Mouse (Mus musculus): ENCODE data around the gene Gch1. TPM values are rescaled to one million over a fixed set of nuclear protein-coding genes. Genes with fewer than 3 reads are reported as not detected.
"Not testable (repeated sequence)": the region's sequence is repeated elsewhere in the genome, so short reads cannot be mapped to it uniquely, and the experiment has no call there.

Gene Gch1
- polyA plus RNA-seq, 1 experiment from 2014 or later, result 1.3 TPM

DNA sequence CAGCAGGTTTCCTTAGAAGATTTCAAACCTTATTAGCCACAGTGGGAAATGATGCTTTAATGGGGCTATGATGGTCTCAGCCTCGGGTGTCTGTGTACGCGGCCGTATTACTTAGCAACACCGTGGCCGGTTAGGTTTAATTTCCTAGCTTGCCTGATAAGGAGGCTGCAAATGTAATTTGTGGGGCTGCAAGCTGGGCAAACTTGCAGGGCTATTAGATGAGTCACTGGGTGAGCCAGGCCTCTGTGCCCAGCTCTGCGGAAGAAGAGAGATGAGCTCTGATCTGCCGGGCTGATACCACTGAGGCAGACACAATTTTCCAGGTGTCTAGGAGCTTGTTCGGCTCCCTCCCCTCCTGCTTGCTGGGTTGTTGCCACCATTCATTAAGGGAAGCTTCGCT lies 55.3 kb downstream of the Gch1 start:
- H3K27me3 ChIP-seq (ENCODE audit: control insufficient read depth, insufficient read depth, low read length), result no peaks in the 10 kb centered on the region
- H3K4me2 ChIP-seq (ENCODE audit: low read depth, severe bottlenecking), result no peak overlapping the region
- H3K9ac ChIP-seq (ENCODE audit: low read length), result no peak overlapping the region
- WGBS, result 64% methylated on average over 10 of the region's 10 CpGs
- H3K27ac ChIP-seq (replicated peaks; ENCODE audit: low read depth, low read length), result no peak overlapping the region
- H3K9me3 ChIP-seq (ENCODE audit: control insufficient read depth, low read length), result no peaks in the 10 kb centered on the region
- H3K4me1 ChIP-seq (ENCODE audit: control insufficient read depth, insufficient read depth, low read length), result no peaks in the 10 kb centered on the region
- DNase-seq (ENCODE audit: low spot score) (no peak), ATAC-seq (ENCODE audit: insufficient number of reproducible peaks, low FRiP score, low TSS enrichment, low read depth) (no peak)
- no peak overlapping the region for H3K4me3 ChIP-seq (ENCODE audit: low read depth, low read length)
- H3K36me3 ChIP-seq (ENCODE audit: control insufficient read depth, insufficient read depth, low read length), result no peaks in the 10 kb centered on the region

DNA sequence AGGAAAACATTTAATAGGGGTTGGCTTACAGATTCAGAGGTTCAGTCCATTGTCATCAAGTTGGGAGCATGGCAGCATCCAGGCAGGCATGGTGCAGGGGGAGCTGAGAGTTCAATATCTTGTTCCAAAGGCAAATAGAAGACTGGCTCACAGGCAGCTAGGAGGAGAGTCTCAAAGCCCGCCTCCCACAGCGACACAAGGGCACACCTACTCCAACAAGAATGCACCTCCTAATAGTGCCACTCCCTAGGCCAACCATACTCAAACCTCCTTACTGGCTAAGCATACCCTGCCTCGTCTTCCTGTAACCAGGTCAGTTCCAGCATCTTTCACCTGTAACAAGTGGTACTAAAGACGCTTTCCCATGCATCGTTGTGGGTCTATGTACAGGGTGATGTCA lies 61.2 kb downstream of the Gch1 start:
- Histone ChIP-seq H3K4me1 (ENCODE audit: control insufficient read depth, insufficient read depth, low read length) (no peaks in the 10 kb centered on the region), H3K9me3 (ENCODE audit: control insufficient read depth, low read length) (no peaks in the 10 kb centered on the region), H3K27ac (replicated peaks; ENCODE audit: low read depth, low read length) (no peak overlapping the region), H3K36me3 (ENCODE audit: control insufficient read depth, insufficient read depth, low read length) (no peaks in the 10 kb centered on the region), H3K9ac (ENCODE audit: low read length) (no peak overlapping the region), H3K4me2 (ENCODE audit: low read depth, severe bottlenecking) (no peak overlapping the region), H3K27me3 (ENCODE audit: control insufficient read depth, insufficient read depth, low read length) (no peaks in the 10 kb centered on the region), H3K4me3 (ENCODE audit: low read depth, low read length) (no peak overlapping the region)
- DNase-seq (ENCODE audit: low spot score), result no peak
- 89% methylated on average over 5 of the region's 5 CpGs for WGBS
- no peak for ATAC-seq (ENCODE audit: insufficient number of reproducible peaks, low FRiP score, low TSS enrichment, low read depth)

DNA sequence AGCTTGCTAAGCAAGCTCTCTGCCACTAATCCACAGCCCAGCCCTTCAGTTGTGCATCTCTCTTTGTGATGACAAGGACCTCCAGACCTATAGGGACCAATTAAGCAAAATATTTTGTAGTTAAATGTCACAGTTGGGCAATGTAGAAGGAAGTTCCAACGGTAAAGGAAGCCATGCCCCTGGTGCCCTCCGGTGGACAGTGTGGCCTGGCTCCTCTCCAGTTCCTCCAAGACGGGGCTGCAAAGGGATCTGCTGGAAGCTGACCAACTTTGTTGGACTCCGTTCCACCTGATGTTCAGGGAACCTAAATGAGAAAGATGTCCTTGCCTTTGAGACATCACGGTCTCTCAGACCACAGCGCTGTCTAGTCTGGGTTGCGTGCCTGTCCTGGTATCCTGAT lies 71.7 kb downstream of the Gch1 start:
- H3K4me3 ChIP-seq (ENCODE audit: low read depth, low read length), result no peak overlapping the region
- H3K36me3 ChIP-seq (ENCODE audit: control insufficient read depth, insufficient read depth, low read length), result no peaks in the 10 kb centered on the region
- ATAC-seq (ENCODE audit: insufficient number of reproducible peaks, low FRiP score, low TSS enrichment, low read depth) (no peak), DNase-seq (ENCODE audit: low spot score) (no peak)
- WGBS, result 79% methylated on average over 7 of the region's 7 CpGs
- H3K27ac ChIP-seq (replicated peaks; ENCODE audit: low read depth, low read length), result no peak overlapping the region
- no peaks in the 10 kb centered on the region for H3K4me1 ChIP-seq (ENCODE audit: control insufficient read depth, insufficient read depth, low read length)
- no peaks in the 10 kb centered on the region for H3K9me3 ChIP-seq (ENCODE audit: control insufficient read depth, low read length)
- no peak overlapping the region for H3K4me2 ChIP-seq (ENCODE audit: low read depth, severe bottlenecking)
- H3K27me3 ChIP-seq (ENCODE audit: control insufficient read depth, insufficient read depth, low read length), result no peaks in the 10 kb centered on the region
- no peak overlapping the region for H3K9ac ChIP-seq (ENCODE audit: low read length)

DNA sequence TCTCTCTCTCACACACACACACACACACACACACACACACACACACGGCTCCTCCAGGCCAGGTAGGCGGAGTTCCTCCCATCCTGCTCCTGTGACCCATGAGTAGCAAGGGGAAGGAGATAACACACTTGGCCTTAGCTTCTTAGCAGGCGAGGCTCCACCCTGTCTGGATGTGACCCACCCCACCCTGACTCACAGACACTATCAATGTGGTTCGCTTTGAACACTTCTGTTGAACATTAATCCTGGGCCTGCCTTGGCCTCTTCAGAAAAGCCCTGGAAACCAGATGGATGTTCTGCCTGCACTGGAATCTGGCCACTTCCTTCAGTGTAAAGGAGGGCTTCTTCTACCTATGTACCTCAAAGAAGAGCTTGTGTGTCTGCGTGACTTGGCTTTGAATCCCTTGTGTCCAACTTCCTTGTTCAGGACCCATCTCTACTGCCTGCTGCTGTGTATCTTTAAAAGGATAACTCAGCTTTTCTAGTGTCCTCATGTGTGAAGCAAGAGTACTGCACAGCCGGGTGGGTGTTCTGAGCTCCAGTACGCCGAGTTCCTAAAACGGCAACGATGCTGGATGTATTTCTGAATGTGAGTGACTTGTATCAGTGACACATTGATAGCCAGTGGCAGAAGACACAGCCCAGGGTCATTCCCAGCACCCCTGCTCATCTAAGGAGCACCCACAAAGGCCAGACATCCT lies 73.0 kb downstream of the Gch1 start:
- no peak for DNase-seq (ENCODE audit: low spot score)
- H3K27ac ChIP-seq (replicated peaks; ENCODE audit: low read depth, low read length), result no peak overlapping the region
- no peak for ATAC-seq (ENCODE audit: insufficient number of reproducible peaks, low FRiP score, low TSS enrichment, low read depth)
- no peaks in the 10 kb centered on the region for H3K4me1 ChIP-seq (ENCODE audit: control insufficient read depth, insufficient read depth, low read length)
- no peaks in the 10 kb centered on the region for H3K27me3 ChIP-seq (ENCODE audit: control insufficient read depth, insufficient read depth, low read length)
- 80% methylated on average over 10 of the region's 10 CpGs for WGBS
- H3K36me3 ChIP-seq (ENCODE audit: control insufficient read depth, insufficient read depth, low read length), result no peaks in the 10 kb centered on the region
- H3K9me3 ChIP-seq (ENCODE audit: control insufficient read depth, low read length), result no peaks in the 10 kb centered on the region
- no peak overlapping the region for H3K4me2 ChIP-seq (ENCODE audit: low read depth, severe bottlenecking)
- H3K9ac ChIP-seq (ENCODE audit: low read length), result no peak overlapping the region
- no peak overlapping the region for H3K4me3 ChIP-seq (ENCODE audit: low read depth, low read length)

DNA sequence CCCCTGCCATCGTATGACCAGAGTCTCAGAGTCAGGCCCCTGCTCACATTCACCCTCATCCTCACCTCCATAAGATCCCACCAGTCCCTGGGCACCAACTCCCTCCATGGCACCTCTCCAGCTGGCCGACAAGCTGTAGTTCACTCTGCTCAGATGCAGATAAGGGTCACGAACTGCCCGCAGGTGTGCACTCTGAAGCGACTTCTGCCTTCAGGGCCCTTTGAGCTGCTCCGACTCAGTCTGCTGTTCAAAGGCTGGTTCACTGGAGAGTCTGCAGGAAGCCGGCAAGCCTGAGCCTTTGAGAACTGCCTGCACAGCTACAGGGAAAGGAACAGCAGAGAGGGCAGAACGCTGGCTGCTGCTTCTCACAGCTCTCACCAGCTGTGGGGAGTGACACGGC lies 74.1 kb downstream of the Gch1 start:
- Histone ChIP-seq H3K9me3 (ENCODE audit: control insufficient read depth, low read length) (no peaks in the 10 kb centered on the region), H3K36me3 (ENCODE audit: control insufficient read depth, insufficient read depth, low read length) (no peaks in the 10 kb centered on the region), H3K4me3 (ENCODE audit: low read depth, low read length) (no peak overlapping the region), H3K9ac (ENCODE audit: low read length) (no peak overlapping the region), H3K27ac (replicated peaks; ENCODE audit: low read depth, low read length) (no peak overlapping the region), H3K4me1 (ENCODE audit: control insufficient read depth, insufficient read depth, low read length) (no peaks in the 10 kb centered on the region), H3K4me2 (ENCODE audit: low read depth, severe bottlenecking) (no peak overlapping the region), H3K27me3 (ENCODE audit: control insufficient read depth, insufficient read depth, low read length) (no peaks in the 10 kb centered on the region)
- no peak for DNase-seq (ENCODE audit: low spot score)
- WGBS, result 63% methylated on average over 9 of the region's 9 CpGs
- no peak for ATAC-seq (ENCODE audit: insufficient number of reproducible peaks, low FRiP score, low TSS enrichment, low read depth)

DNA sequence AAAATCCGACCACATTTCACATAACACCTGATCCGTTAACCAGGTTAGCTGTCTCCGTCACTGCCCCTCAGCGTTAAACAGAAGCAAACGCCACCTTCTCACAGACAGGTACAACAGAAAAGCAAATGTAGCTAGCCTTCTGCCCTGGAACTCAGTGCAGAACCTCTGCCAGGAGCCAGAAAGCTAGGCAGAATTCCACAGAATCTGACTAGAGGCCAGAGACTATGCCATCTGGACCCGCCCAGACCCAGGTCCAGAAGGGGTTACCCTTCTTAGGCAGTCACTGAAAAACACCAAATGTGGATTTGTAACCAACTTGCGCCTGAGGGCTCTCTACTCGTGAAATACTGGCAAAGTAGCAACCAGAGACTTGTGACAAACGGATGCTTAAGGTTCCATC lies 77.9 kb downstream of the Gch1 start:
- 45% methylated on average over 9 of the region's 9 CpGs for WGBS

DNA sequence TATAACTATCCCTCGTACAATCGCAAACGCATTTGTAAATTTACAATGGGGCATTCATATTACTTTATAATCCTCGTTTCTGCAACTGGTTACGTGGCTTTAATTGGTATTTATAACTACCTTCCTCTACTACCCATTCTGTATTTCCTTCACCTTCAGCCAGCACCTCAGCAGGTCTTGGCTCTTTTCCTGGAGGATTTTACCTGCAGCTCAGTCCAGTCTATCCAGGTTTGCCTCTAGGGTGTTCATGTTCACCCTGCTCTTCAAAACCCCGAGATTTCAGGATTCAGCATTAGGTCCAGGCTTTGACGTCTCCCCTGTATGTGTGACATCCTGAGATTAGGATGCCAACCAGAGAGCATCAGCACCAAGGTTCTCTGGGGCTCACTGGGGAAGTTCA lies 78.8 kb downstream of the Gch1 start:
- not testable (repeated sequence) for ATAC-seq (ENCODE audit: insufficient number of reproducible peaks, low FRiP score, low TSS enrichment, low read depth); H3K27ac ChIP-seq (replicated peaks; ENCODE audit: low read depth, low read length); H3K4me2 ChIP-seq (ENCODE audit: low read depth, severe bottlenecking); DNase-seq (ENCODE audit: low spot score); H3K9me3 ChIP-seq (ENCODE audit: control insufficient read depth, low read length); H3K4me3 ChIP-seq (ENCODE audit: low read depth, low read length); H3K27me3 ChIP-seq (ENCODE audit: control insufficient read depth, insufficient read depth, low read length); H3K4me1 ChIP-seq (ENCODE audit: control insufficient read depth, insufficient read depth, low read length); H3K36me3 ChIP-seq (ENCODE audit: control insufficient read depth, insufficient read depth, low read length); H3K9ac ChIP-seq (ENCODE audit: low read length)
- whole genome bisulfite sequencing, result 92% methylated on average over 7 of the region's 7 CpGs

More for the DNA sequence above, 77.9 kb downstream of the Gch1 start:
- H3K9ac ChIP-seq (ENCODE audit: low read length), result no peak overlapping the region
- ATAC-seq (ENCODE audit: insufficient number of reproducible peaks, low FRiP score, low TSS enrichment, low read depth), result no peak
- H3K4me2 ChIP-seq (ENCODE audit: low read depth, severe bottlenecking), result no peak overlapping the region
- H3K27me3 ChIP-seq (ENCODE audit: control insufficient read depth, insufficient read depth, low read length), result no peaks in the 10 kb centered on the region
- H3K36me3 ChIP-seq (ENCODE audit: control insufficient read depth, insufficient read depth, low read length), result no peaks in the 10 kb centered on the region
- no peaks in the 10 kb centered on the region for H3K4me1 ChIP-seq (ENCODE audit: control insufficient read depth, insufficient read depth, low read length)
- no peaks in the 10 kb centered on the region for H3K9me3 ChIP-seq (ENCODE audit: control insufficient read depth, low read length)
- no peak overlapping the region for H3K27ac ChIP-seq (replicated peaks; ENCODE audit: low read depth, low read length)
- no peak overlapping the region for H3K4me3 ChIP-seq (ENCODE audit: low read depth, low read length)
- DNase-seq (ENCODE audit: low spot score), result no peak

DNA sequence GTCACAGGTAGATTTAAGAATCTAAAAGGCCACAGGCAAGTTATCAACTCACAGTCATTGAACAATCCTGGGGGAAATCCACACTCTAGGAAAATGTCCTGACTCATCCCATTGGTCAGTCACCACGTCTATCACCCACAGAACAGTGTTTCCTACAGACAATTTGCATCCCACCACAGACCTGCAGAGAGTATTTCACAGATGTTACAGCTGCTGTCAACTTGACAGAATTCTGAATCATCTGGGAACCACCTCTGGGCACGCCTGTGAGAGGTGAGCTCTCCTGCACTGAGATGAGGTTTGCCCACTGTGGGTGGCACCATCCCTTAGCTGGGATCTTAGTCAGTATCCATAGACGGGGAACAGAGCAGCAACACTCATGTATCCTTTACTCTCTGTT lies 81.8 kb downstream of the Gch1 start:
- DNase-seq (ENCODE audit: low spot score) (no peak), ATAC-seq (ENCODE audit: insufficient number of reproducible peaks, low FRiP score, low TSS enrichment, low read depth) (no peak)
- Histone ChIP-seq H3K27me3 (ENCODE audit: control insufficient read depth, insufficient read depth, low read length) (no peaks in the 10 kb centered on the region), H3K4me2 (ENCODE audit: low read depth, severe bottlenecking) (no peak overlapping the region), H3K9me3 (ENCODE audit: control insufficient read depth, low read length) (no peaks in the 10 kb centered on the region), H3K4me1 (ENCODE audit: control insufficient read depth, insufficient read depth, low read length) (no peaks in the 10 kb centered on the region), H3K27ac (replicated peaks; ENCODE audit: low read depth, low read length) (no peak overlapping the region), H3K4me3 (ENCODE audit: low read depth, low read length) (no peak overlapping the region), H3K36me3 (ENCODE audit: control insufficient read depth, insufficient read depth, low read length) (no peaks in the 10 kb centered on the region), H3K9ac (ENCODE audit: low read length) (no peak overlapping the region)
- WGBS, result 86% methylated on average over 3 of the region's 3 CpGs

DNA sequence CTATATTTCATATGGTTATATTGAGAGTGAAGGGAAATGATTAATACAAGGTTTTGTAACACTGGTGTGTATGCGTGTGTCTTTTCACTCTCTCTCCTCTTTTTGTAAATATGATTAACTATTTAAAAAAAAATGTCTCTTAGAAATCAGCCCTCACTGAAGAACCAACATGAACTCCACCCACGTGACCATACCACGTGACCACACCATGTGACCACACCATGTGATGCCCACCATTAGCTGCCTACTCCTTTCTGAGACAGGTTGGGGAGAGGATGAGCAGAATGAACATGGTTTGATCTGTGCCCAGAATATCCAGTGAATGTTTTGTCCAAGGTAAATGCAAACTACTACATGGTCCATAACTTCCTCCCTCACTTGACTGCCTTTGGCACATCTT lies 83.5 kb downstream of the Gch1 start:
- Histone ChIP-seq H3K9ac (ENCODE audit: low read length) (no peak overlapping the region), H3K27ac (replicated peaks; ENCODE audit: low read depth, low read length) (no peak overlapping the region), H3K4me2 (ENCODE audit: low read depth, severe bottlenecking) (no peak overlapping the region), H3K27me3 (ENCODE audit: control insufficient read depth, insufficient read depth, low read length) (no peaks in the 10 kb centered on the region), H3K9me3 (ENCODE audit: control insufficient read depth, low read length) (no peaks in the 10 kb centered on the region), H3K4me3 (ENCODE audit: low read depth, low read length) (no peak overlapping the region), H3K36me3 (ENCODE audit: control insufficient read depth, insufficient read depth, low read length) (no peaks in the 10 kb centered on the region), H3K4me1 (ENCODE audit: control insufficient read depth, insufficient read depth, low read length) (no peaks in the 10 kb centered on the region)
- no peak for ATAC-seq (ENCODE audit: insufficient number of reproducible peaks, low FRiP score, low TSS enrichment, low read depth)
- no peak for DNase-seq (ENCODE audit: low spot score)
- 93% methylated on average over 3 of the region's 3 CpGs for WGBS
